Mouse (Mus musculus) kidney, embryonic 16.5 days (tissue): ENCODE results near the gene Nolc1. TPM values are rescaled to one million over a fixed set of nuclear protein-coding genes. Genes with fewer than 3 reads are reported as not detected.

Source experiments
- ATAC-seq: fragments of 200-750 bp; cut with Nextera tagmentation; 2 replicates; pipeline ENCODE4 v1.8.0; 2017; ENCODE audit warnings: moderate TSS enrichment; ENCODE audit not compliant: low FRiP score, low TSS enrichment
- H3K27ac ChIP-seq: fragments of 300-500 bp; sonication (generic); 2 replicates; pipeline ENCODE4 v1.5.1; 2014; ENCODE audit warnings: low read length
- H3K27me3 ChIP-seq: fragments of 300-500 bp; sonication (generic); 2 replicates; pipeline ENCODE4 v1.6.1; 2014; ENCODE audit warnings: low read length, control low read depth, mixed read lengths; ENCODE audit not compliant: insufficient read depth
- H3K36me3 ChIP-seq: fragments of 300-500 bp; sonication (generic); 2 replicates; pipeline ENCODE4 v1.6.1; 2014; ENCODE audit warnings: low read length, control low read depth, mixed read lengths; ENCODE audit not compliant: insufficient read depth
- H3K4me1 ChIP-seq: fragments of 300-500 bp; sonication (generic); 2 replicates; pipeline ENCODE4 v1.6.1; 2014; ENCODE audit warnings: low read length, control low read depth, mixed read lengths; ENCODE audit not compliant: insufficient read depth
- H3K4me2 ChIP-seq: fragments of 300-500 bp; sonication (generic); replicated peaks from 2 replicates; pipeline ENCODE4 v1.6.1; 2014; ENCODE audit warnings: low read depth, low read length
- H3K4me3 ChIP-seq: fragments of 300-500 bp; sonication (generic); 2 replicates; pipeline ENCODE4 v1.5.1; 2014; ENCODE audit warnings: mild to moderate bottlenecking, low read length
- H3K9ac ChIP-seq: fragments of 300-500 bp; sonication (generic); replicated peaks from 2 replicates; pipeline ENCODE4 v1.6.1; 2014; ENCODE audit warnings: low read length
- H3K9me3 ChIP-seq: fragments of 300-500 bp; sonication (generic); 2 replicates; pipeline ENCODE4 v1.6.1; 2016; ENCODE audit warnings: low read length, control low read depth
- WGBS: fragments of 180-500 bp; shearing (Covaris S2); extraction: QIAGEN DNeasy Blood & Tissue Kit; methylation state at CpG from one replicate; pipeline ENCODE4 v1.1.7; 2014; 5-methylcytosine and 5-hydroxymethylcytosine counted together
- polyA plus RNA-seq: library from polyadenylated mRNA; unstranded; fragments of >200 nt; fragmentation: Nextera tagmentation; extraction: Ambion mirVana; gene quantifications from 2 replicates; pipeline ENCODE4 v1.2.1, GENCODE M21; 2015

Nolc1 gene
- polyA plus RNA-seq, 1 experiment from 2014 or later, result 85.7 TPM

GRCm38 (mm10) chr19:46085185-46085584 is 9.5 kb downstream of the Nolc1 start:
- no peak overlapping the region for H3K9ac ChIP-seq
- no peaks in the 10 kb centered on the region for H3K9me3 ChIP-seq
- no peak overlapping the region for H3K27ac ChIP-seq
- no peak overlapping the region for H3K4me2 ChIP-seq
- H3K4me3 ChIP-seq, result no peak overlapping the region
- no peaks in the 10 kb centered on the region for H3K27me3 ChIP-seq
- 95% methylated on average over 8 of the region's 8 CpGs for WGBS
- peaks cover 53% of the 10 kb centered on the region for H3K36me3 ChIP-seq
- H3K4me1 ChIP-seq, result no peaks in the 10 kb centered on the region
- no peak for ATAC-seq

DNA sequence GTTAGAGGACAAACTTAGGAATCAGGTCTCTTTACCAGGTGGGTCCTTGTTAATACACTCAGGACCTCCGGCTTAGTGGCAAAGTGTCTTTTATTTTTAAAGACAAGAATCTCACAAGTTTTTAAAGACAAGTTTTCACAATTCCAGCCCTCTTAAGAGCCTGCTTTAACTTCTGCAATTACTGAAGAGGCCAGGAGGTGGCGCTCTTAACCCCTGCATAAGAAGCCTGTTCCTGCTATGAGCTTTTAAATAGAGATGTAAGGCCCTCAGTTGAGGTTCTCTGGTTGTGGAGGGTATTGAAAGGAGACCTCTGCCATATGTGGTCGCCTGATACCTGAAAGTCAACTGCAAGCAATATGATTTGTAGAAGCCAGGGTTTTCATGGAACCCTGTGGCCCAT is 10.7 kb downstream of the Nolc1 start:
- Histone ChIP-seq H3K9me3 (no peaks in the 10 kb centered on the region), H3K4me1 (no peaks in the 10 kb centered on the region), H3K27me3 (no peaks in the 10 kb centered on the region), H3K27ac (no peak overlapping the region), H3K36me3 (peaks cover 41% of the 10 kb centered on the region), H3K4me2 (no peak overlapping the region), H3K4me3 (no peak overlapping the region), H3K9ac (no peak overlapping the region)
- no peak for ATAC-seq
- 57% methylated on average over 3 of the region's 3 CpGs for WGBS

GRCm38 (mm10) chr19:46087871-46088270 is 12.2 kb downstream of the Nolc1 start:
- 81% methylated on average over 7 of the region's 7 CpGs for WGBS
- no peak overlapping the region for H3K4me3 ChIP-seq
- no peaks in the 10 kb centered on the region for H3K27me3 ChIP-seq
- no peak overlapping the region for H3K9ac ChIP-seq
- ATAC-seq, result no peak
- H3K4me2 ChIP-seq, result no peak overlapping the region
- H3K4me1 ChIP-seq, result no peaks in the 10 kb centered on the region
- H3K27ac ChIP-seq, result no peak overlapping the region
- no peaks in the 10 kb centered on the region for H3K9me3 ChIP-seq
- H3K36me3 ChIP-seq, result peaks cover 27% of the 10 kb centered on the region

DNA sequence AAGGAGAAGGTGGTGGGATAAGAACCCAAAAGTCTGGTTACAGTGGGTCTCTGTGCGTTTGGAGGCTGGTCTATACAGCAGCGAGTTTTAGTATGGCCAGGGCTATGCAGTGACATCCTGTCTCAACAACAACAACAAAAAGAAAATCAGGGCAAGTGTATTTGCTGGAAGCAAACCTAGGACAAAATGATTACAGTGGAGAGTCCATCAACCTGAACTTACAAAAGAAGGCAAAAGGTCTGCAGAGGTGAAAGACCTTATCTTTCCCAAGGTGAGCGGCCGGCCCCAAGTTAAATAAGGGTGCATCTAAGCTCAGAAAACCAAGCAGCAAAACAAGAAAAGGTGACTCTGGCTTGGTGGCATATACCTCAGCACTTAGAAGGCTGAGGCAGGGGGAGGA is 16.0 kb downstream of the Nolc1 start:
- H3K9ac ChIP-seq, result no peak overlapping the region
- H3K9me3 ChIP-seq, result peaks cover 3% of the 10 kb centered on the region; the same call in 1 of the 2 replicates
- no peaks in the 10 kb centered on the region for H3K36me3 ChIP-seq
- no peak overlapping the region for H3K4me3 ChIP-seq
- 87% methylated on average over 4 of the region's 4 CpGs for WGBS
- no peak for ATAC-seq
- H3K27ac ChIP-seq, result no peak overlapping the region
- no peaks in the 10 kb centered on the region for H3K27me3 ChIP-seq
- no peaks in the 10 kb centered on the region for H3K4me1 ChIP-seq
- H3K4me2 ChIP-seq, result no peak overlapping the region

- no peak overlapping the region for H3K9ac ChIP-seq
- H3K27me3 ChIP-seq, result no peaks in the 10 kb centered on the region
- H3K36me3 ChIP-seq, result no peaks in the 10 kb centered on the region
- no peaks in the 10 kb centered on the region for H3K4me1 ChIP-seq
- H3K4me2 ChIP-seq, result no peak overlapping the region
- no peak for ATAC-seq
- H3K27ac ChIP-seq, result no peak overlapping the region
- peaks cover 3% of the 10 kb centered on the region; the same call in 1 of the 2 replicates for H3K9me3 ChIP-seq
- H3K4me3 ChIP-seq, result no peak overlapping the region
- WGBS, result 89% methylated on average over 2 of the region's 2 CpGs
Observed at GRCm38 (mm10) chr19:46094144-46094543, 18.5 kb downstream of the Nolc1 start.

DNA sequence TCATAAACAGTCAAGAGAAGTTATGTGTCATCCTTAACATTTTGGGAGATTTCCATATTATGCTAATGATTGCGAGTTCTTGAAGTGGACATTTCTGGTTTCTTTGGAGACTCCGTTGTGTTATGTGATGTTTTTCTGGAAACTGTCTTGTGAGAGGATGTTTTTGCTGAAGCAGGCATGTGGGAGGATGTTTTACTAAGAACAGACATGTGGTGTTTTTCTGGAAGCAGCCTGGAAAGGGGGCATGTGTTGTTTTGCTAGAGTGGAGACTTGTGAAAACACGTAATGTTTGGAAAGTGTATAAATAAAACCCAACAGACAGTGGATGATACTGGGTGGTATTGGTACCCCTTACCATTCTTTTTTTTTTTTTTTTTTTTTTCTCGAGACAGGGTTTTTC is 19.6 kb downstream of the Nolc1 start:
- no peak overlapping the region for H3K9ac ChIP-seq
- H3K9me3 ChIP-seq, result peaks cover 3% of the 10 kb centered on the region; the same call in 1 of the 2 replicates
- no peak overlapping the region for H3K4me3 ChIP-seq
- H3K4me1 ChIP-seq, result no peaks in the 10 kb centered on the region
- H3K36me3 ChIP-seq, result no peaks in the 10 kb centered on the region
- H3K4me2 ChIP-seq, result no peak overlapping the region
- WGBS, result 78% methylated on average over 4 of the region's 4 CpGs
- H3K27ac ChIP-seq, result no peak overlapping the region
- H3K27me3 ChIP-seq, result no peaks in the 10 kb centered on the region
- no peak for ATAC-seq

- Histone ChIP-seq H3K27ac (no peak overlapping the region), H3K9ac (no peak overlapping the region), H3K4me2 (no peak overlapping the region), H3K27me3 (no peaks in the 10 kb centered on the region), H3K4me3 (no peak overlapping the region), H3K36me3 (no peaks in the 10 kb centered on the region), H3K9me3 (peaks cover 3% of the 10 kb centered on the region; the same call in 1 of the 2 replicates), H3K4me1 (no peaks in the 10 kb centered on the region)
- 85% methylated on average over 5 of the region's 5 CpGs for WGBS
- ATAC-seq, result no peak
Observed at GRCm38 (mm10) chr19:46096396-46096795, 20.7 kb downstream of the Nolc1 start.

DNA sequence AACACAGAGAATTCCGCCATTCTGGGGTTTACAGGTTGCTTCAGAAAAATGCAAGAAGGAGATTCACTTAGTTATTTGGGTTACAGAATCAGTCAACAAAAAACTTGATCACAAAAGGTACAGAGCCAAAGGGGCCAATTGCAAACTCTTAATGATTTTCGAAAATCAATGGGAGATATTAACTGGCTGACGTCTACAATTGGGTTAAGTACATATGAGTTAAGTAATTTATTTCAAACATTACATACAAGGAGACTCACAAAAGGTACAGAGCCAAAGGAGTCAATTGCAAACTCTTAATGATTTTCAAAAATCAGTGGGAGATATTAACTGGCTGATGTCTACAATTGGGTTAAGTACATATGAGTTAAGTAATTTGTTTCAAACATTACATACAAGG is 23.9 kb downstream of the Nolc1 start:
- no peak overlapping the region for H3K4me2 ChIP-seq
- H3K4me3 ChIP-seq, result no peak overlapping the region
- no peaks in the 10 kb centered on the region for H3K4me1 ChIP-seq
- 94% methylated on average over 3 of the region's 3 CpGs for WGBS
- H3K27me3 ChIP-seq, result no peaks in the 10 kb centered on the region
- ATAC-seq, result no peak
- no peak overlapping the region for H3K9ac ChIP-seq
- H3K27ac ChIP-seq, result no peak overlapping the region
- H3K9me3 ChIP-seq, result no peaks in the 10 kb centered on the region
- H3K36me3 ChIP-seq, result no peaks in the 10 kb centered on the region

DNA sequence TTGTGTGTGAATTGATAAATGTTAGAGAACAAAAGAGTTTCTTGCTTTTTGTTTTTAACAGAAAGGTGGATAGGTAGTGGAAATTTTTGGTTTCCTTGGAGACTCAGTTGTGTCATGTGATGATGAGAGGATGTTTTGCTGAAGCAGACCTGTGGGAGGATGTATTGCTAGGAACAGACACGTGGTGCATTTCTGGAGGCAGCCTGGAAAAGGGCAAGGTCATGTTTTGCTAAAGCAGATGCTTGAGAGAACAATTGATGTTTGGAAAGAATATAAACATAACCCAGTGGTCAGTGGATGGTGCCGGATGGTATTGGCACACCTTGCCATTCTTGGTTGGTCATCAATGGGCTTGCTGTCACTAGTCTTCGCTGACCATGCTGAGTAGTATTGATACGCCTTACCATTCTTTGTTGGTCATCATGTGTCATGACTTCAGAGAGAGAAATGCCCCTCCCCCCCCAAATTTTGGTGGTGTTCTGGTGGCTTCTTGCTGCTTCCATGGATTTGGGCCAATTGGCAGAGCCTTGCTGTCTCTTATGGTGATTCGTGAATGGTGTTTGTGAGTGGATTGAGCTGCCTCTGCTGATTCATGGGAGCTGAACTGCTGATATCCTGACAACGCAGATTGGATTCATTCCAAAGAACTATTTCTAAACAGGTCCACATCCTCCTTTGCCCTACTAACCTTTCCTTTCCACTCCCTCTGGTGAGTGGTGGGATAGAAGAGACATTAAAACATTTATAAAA is 27.9 kb downstream of the Nolc1 start:
- no peaks in the 10 kb centered on the region for H3K36me3 ChIP-seq
- H3K4me2 ChIP-seq, result no peak overlapping the region
- no peak overlapping the region for H3K9ac ChIP-seq
- H3K27ac ChIP-seq, result no peak overlapping the region
- H3K4me1 ChIP-seq, result no peaks in the 10 kb centered on the region
- WGBS, result 65% methylated on average over 6 of the region's 6 CpGs
- no peaks in the 10 kb centered on the region for H3K9me3 ChIP-seq
- H3K27me3 ChIP-seq, result no peaks in the 10 kb centered on the region
- no peak overlapping the region for H3K4me3 ChIP-seq
- no peak for ATAC-seq

DNA sequence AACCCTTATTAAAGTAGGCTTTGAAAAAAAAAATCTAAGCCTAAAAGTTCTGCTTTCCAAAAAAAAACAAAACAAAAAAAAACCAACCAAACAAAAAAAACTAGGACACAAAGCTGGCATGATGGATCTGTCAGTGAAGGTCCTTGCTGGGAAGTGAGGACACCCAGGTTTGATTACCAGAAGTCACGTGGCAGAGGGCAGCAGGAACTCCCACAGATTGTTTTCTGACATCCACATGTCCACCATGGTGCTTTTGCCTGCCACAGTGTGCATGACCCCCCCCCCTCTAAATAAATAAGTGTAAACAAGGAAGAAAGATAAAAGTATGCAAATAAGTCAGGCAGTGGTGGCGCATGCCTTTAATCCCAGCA is 28.5 kb downstream of the Nolc1 start:
- Histone ChIP-seq H3K9ac (no peak overlapping the region), H3K4me1 (no peaks in the 10 kb centered on the region)
- WGBS, result 69% methylated on average over 2 of the region's 2 CpGs

More for the DNA sequence above, 28.5 kb downstream of the Nolc1 start:
- no peaks in the 10 kb centered on the region for H3K27me3 ChIP-seq
- no peaks in the 10 kb centered on the region for H3K36me3 ChIP-seq
- no peaks in the 10 kb centered on the region for H3K9me3 ChIP-seq
- H3K4me3 ChIP-seq, result no peak overlapping the region
- ATAC-seq, result no peak
- H3K4me2 ChIP-seq, result no peak overlapping the region
- no peak overlapping the region for H3K27ac ChIP-seq
